Mouse (Mus musculus) heart, adult 2 months (tissue): Measurements from ENCODE around the gene Tspan14.

ENCODE experiments used
- CTCF ChIP-seq: fragments of 200-600 bp; IDR thresholded peaks from 2 replicates; pipeline ENCODE4 v1.8.1; 2022; ENCODE audit warnings: antibody characterized with exemption, mild to moderate bottlenecking, moderate library complexity
- EP300 ChIP-seq: fragments of 200-500 bp; IDR thresholded peaks from 2 replicates; pipeline ENCODE4 v1.6.1; 2011; ENCODE audit warnings: low read depth, low read length, control low read depth; ENCODE audit not compliant: insufficient read depth
- POLR2A ChIP-seq: fragments of 200-500 bp; IDR thresholded peaks from 2 replicates; pipeline ENCODE4 v1.6.1; 2011; ENCODE audit warnings: mild to moderate bottlenecking, low read depth, low read length, control low read depth; ENCODE audit not compliant: insufficient read depth

DNA sequence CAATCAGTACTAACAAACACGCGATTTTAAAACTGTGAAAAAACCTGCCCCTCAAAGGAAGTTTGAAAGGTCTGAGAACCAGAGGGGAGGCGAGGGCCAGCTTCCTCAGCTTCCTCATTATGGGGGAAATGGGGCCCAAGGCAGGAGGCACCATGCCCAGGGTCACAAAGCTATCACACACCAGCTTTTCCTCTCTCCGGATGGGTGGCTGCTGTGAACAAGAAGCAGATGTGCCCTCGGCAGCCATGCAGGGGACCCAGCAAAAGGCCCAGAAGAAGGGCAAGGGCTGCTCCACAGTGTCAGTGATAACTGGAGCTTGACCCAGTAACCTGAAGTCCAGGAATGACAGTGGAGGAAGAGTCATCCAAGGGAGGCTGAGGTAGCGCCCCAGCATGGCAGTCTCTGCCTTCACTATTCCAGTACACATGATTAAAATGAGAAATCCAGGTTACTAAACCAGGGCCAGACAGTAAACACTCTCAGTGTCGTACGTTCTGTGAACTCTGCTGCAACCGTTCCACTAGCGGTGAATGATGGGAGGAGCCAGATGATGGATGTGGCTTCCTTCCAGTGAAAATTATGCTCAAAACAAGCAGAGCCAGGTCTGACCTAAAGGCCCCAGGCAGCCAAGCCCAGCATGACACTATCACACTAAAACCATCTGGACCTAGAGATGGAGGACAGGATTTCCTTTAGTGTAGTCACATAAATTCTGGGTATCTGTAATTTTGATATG is 42.1 kb downstream of the Tspan14 start:
- TF ChIP-seq CTCF, result no peak
- no peak for TF ChIP-seq POLR2A
- no peak for TF ChIP-seq EP300
